Mouse (Mus musculus): ENCODE results near the gene Mms19.

Mms19 gene

GRCm38 (mm10) chr19:41894959-41895358 lies 86.0 kb downstream of the Mms19 start:
- DNase-seq, result no peak

Measured in cerebellum, adult 11 months (tissue).